Mouse (Mus musculus) cerebellum, postnatal 14 days (tissue): ENCODE data around the gene Plpp3.

Experiments
- DNase-seq, 2 experiments: peaks; one replicate each; pipeline ENCODE4 v3.0.0; 2021; ENCODE audit warnings: mixed read lengths in 2 of 2

The Plpp3 gene

GRCm38 (mm10) chr4:105220849-105221248, 63.7 kb downstream of the Plpp3 start:
- no peak for DNase-seq

- no peak for DNase-seq
Observed at GRCm38 (mm10) chr4:105221256-105221840, 64.2 kb downstream of the Plpp3 start.

DNA sequence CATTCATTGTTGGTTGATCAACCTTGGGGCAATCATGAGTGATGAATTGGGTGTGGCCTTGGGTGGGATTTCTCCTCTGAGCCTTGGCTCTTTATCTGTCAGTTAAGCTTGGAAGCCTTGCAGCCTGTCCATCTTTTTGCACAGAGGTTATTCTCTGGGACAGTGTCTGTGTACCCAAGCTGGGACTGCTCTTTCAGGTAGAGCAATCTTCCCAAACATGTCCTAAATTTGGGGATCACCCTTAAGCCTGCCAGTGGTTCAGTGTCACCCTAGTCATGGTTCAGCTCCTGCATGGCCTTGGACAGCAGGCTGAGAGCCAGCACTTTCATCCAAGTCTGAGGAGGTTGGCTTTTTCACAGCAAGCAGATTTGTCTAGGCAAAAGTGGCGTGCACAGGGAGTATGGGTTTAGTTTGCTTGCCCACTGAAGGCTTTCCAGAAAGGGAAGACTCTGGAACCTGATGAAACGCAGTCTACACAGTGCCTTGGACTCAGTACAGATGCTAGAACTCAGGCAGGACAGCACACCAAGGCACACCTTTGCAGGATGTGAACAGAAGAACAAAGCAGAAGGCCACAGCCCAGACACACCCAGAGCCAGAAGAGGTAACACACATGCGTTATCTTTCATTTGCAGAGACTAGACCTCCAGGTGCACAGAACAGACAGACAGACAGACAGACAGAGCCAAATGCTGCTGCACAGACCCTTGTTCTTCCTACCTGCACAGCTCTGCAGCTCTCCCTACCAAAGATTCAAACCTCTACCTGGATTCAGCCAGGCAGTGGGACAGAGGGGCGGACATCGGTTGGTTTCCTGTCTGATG, 66.2 kb downstream of the Plpp3 start:
- DNase-seq = no peak

GRCm38 (mm10) chr4:105223925-105224300, 66.8 kb downstream of the Plpp3 start:
- no peak for DNase-seq

- DNase-seq = peak in 1 of 2 experiments; percentile 38
Observed at GRCm38 (mm10) chr4:105225512-105225911, 68.4 kb downstream of the Plpp3 start.

GRCm38 (mm10) chr4:105226351-105226750, 69.2 kb downstream of the Plpp3 start:
- DNase-seq = no peak

- DNase-seq = no peak
Observed at GRCm38 (mm10) chr4:105230127-105230526, 73.0 kb downstream of the Plpp3 start.

DNA sequence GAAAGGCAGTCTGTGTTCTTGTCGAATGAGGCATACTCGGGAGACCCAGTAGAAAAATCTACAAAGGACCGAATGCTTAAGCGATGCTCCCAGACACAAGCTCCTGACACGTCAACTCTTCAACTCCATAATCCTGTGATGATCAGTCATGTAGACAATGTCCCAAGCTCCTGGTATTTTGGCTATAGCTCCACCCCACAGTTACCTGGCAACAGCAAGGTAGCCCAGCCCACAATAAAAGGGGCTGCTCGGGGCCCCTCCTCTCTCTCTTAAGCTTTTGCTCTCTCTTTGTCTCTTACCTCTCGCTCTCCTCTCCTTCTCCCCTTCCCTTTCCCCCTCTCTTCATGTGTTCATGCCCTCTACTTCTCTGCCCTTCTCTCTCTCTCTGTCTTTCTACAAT, 83.1 kb downstream of the Plpp3 start:
- DNase-seq = no peak

DNA sequence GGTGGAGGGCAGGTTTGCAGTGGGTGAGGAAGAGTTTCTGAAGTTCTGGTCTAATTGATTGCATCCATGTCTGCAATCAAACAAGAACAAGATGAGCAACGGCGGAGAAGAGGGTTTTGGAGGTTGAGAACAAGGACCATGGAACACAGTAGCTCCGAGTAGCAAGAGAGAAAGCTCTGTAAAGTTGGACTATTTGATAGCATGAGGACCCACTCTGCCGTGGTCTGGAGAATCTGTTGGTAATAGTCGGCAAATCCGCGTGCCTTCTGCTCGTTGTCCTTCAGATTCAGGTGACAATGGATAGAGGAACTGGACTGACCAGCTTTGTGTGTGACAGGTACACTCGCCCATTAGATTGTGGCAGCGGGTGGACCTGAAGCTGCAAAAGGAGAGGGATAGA, 87.8 kb downstream of the Plpp3 start:
- DNase-seq = no peak

GRCm38 (mm10) chr4:105245479-105245944, 88.4 kb downstream of the Plpp3 start:
- DNase-seq = peak; percentile 33 to 39

DNA sequence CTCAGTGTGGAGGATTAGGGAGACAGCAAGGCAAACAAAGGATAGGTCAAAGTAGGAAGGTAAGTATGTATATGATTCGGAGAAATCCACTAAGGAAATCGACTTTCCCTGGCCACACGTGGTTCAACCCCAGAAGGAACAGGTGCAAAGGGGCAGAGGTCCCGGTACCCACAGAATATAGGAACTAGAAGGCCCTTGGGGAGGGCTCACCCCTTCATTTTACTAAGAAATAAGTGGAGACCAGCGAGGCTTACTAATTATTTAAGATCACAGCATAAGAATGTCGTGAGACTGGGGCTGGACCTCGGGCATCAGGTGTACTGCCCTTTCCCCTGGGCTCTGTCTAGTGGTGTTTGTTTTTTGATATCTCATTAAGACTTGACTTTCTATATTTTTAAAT, 89.2 kb downstream of the Plpp3 start:
- DNase-seq = no peak

GRCm38 (mm10) chr4:105248161-105248560, 91.0 kb downstream of the Plpp3 start:
- DNase-seq = no peak

DNA sequence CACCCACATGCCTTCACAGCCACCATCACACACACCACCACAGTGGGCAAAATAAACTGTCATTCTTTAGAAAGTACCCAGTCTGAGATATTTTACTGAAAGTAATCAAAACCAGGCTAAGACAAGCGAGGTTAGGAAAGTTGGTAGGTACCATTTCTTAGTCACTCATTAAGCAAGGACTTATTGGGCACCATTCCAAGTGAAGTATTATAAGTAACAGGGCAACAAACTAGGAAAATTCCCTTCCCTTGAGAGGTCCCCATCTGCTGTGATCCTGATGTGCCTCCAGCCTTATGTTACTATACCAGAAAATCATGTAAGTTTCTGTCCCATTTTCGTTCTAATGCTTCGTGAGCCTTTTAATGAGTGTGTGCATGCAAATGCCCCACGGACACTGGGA, 92.1 kb downstream of the Plpp3 start:
- DNase-seq = no peak

GRCm38 (mm10) chr4:105250946-105251345, 93.8 kb downstream of the Plpp3 start:
- no peak for DNase-seq

DNA sequence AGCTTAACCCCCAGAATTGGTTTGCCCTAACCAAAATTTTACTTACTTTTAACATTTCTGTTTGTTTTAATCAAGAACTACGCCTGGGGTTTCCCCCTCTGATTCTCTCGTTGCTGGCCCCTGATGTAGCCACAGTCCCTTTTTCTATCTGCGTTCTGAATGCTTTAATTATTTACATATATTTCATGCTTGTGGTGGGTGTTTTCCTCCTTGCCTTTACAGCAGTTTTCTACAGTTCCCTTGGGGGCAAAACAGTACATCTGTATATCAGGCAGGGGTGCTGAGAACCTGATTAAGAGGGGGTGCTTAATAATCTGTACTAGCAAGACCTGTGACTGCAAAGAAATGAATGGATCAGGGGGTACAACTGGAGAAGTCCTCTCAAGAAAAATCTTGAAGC, 94.9 kb downstream of the Plpp3 start:
- DNase-seq = no peak

GRCm38 (mm10) chr4:105252571-105253200, 95.5 kb downstream of the Plpp3 start:
- DNase-seq = no peak

DNA sequence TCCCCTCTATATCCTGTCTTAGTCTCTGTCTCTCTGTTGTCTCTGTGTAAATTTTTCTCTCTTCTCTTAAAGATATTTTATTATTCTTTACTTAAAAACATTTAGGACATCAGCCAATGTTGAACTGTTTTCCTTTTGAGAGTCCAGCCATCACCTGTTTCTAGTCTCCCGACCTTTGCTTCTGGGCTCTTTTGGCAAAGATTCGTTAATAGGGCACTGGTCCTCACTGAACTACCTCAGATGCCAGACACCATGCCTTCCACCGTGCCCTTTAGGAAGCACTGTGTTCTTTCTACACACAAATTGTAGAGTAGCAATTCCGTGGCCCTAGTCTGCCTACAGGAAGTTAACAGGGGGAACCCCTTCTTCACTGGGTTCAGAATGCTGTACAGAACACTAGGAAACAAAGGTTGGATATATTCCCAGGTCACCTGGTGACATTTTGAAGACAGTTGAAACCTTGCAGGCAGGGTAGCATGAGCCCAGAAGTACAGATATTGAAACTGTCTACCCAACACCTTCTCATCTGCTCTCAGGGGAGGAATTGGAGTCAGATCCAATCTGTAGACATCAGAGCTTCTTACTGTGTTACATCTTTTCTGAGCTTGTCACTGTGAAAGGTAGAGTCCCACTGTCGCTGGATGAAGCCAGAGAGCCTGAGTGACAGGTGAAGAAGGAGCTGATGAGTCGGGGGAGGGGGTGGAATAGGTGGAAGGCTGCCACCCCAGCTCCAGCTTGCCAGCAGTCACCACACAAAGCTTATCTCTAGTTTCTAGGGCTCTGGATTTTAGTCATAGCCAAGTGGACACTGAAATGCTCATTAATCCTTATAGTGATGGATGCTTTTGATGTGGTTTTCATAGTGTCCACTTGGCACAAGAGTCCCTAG, 96.5 kb downstream of the Plpp3 start:
- no peak for DNase-seq

- DNase-seq = no peak
Observed at GRCm38 (mm10) chr4:105254365-105254764, 97.2 kb downstream of the Plpp3 start.

DNA sequence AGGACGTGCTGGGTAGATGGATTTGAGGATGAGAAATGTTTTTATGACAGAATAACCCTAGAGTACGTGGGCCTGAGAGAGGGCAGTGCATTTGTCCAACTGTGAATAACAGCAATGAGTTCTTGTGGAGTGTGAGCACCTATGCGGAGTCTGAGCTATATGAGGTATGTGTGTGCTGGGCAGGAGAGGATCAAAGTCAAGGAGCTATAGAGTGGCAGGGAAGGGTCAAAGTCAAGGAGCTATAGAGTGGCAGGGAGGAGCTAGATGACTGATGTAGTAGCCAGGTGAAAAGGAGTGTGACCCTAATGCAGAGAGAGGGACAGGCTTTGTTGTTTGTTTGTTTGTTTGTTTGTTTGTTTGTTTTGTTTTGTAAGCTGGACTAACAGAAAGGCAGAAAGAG, 98.0 kb downstream of the Plpp3 start:
- no peak for DNase-seq

DNA sequence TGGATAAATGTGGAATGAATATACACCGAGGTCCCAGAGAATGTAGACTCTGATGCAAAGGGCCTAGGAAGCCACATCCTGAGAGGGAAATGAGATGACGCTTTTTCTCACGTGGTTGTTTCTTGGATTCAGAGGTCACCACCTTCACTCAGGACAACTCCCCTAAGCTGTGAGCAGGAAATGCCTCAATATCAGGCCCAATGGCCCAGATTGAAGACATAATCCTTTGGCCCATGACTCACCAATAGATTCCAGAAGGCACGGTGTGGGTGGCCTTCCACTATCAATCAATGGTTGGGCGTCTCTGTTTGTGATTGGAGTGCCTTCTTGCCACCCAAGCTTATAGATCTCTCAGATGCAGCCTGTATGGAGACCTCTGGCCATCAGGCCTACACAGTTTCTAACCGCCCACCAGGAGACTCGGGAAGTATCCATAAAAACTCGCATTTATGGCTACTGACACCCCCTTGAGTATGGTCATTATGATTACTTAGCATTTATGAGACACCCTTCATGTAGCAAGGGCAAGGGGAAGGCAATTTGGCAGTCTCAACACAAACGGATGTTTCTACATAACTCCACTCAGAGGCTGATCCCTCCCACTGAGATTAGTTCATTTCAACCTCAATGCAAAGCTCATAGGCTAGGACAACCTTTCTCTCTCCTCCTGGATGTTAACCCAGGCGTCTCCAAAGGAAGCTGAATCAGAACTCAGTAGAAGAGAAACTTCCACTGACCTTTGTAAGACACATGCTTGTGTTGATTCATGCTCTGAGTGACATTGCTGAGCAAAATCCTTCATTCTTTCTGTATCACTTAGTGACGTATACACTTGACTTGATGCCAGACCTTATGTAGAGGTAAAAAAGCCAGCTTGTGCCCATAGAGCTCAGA, 100.8 kb downstream of the Plpp3 start:
- no peak for DNase-seq

GRCm38 (mm10) chr4:105260385-105260784, 103.2 kb downstream of the Plpp3 start:
- DNase-seq = no peak
